Mouse (Mus musculus) intestine, postnatal 0 days (tissue): Measurements from ENCODE around the gene Sart1. TPM values are rescaled to one million over a fixed set of nuclear protein-coding genes. Genes with fewer than 3 reads are reported as not detected.
A peak's percentile ranks its signal among the peaks of the same experiment; 100 is the strongest.

ENCODE experiments used
- ATAC-seq: fragments of 200-750 bp; cut with Nextera tagmentation; 2 replicates; pipeline ENCODE4 v1.8.0; 2017; ENCODE audit warnings: mild to moderate bottlenecking, moderate TSS enrichment, moderate library complexity
- H3K27ac ChIP-seq: fragments of 300-500 bp; sonication (generic); 2 replicates; pipeline ENCODE4 v1.5.1; 2014; ENCODE audit warnings: mild to moderate bottlenecking, low read depth, low read length, moderate library complexity
- H3K27me3 ChIP-seq: fragments of 300-500 bp; sonication (generic); replicated peaks from 2 replicates; pipeline ENCODE4 v1.6.1; 2014; ENCODE audit warnings: low read length, mixed read lengths; ENCODE audit not compliant: control insufficient read depth, insufficient read depth
- H3K36me3 ChIP-seq: fragments of 300-500 bp; sonication (generic); 2 replicates; pipeline ENCODE4 v1.6.1; 2014; ENCODE audit warnings: mild to moderate bottlenecking, moderate library complexity; ENCODE audit not compliant: control insufficient read depth, insufficient read depth
- H3K4me1 ChIP-seq: fragments of 300-500 bp; sonication (generic); replicated peaks from 2 replicates; pipeline ENCODE4 v1.6.1; 2014; ENCODE audit warnings: antibody characterized with exemption, low read length, mixed read lengths; ENCODE audit not compliant: control insufficient read depth, insufficient read depth
- H3K4me2 ChIP-seq: fragments of 300-500 bp; sonication (generic); replicated peaks from 2 replicates; pipeline ENCODE4 v1.6.1; 2014; ENCODE audit warnings: low read depth, mild to moderate bottlenecking, moderate library complexity
- H3K4me3 ChIP-seq: fragments of 300-500 bp; sonication (generic); 2 replicates; pipeline ENCODE4 v1.5.1; 2014; ENCODE audit warnings: low read depth, low read length
- H3K9ac ChIP-seq: fragments of 300-500 bp; sonication (generic); 2 replicates; pipeline ENCODE4 v1.6.1; 2014; ENCODE audit warnings: mild to moderate bottlenecking, low read depth, low read length
- H3K9me3 ChIP-seq: fragments of 300-500 bp; sonication (generic); 2 replicates; pipeline ENCODE4 v1.6.1; 2016; ENCODE audit warnings: mixed run types; ENCODE audit not compliant: control insufficient read depth
- CTCF ChIP-seq: sonication (generic); IDR thresholded peaks from 2 replicates; pipeline ENCODE4 v1.5.1; 2016; ENCODE audit warnings: low read depth, mild to moderate bottlenecking, control low read depth, antibody characterized with exemption, moderate library complexity
- WGBS: fragments of 180-500 bp; shearing (Covaris S2); extraction: QIAGEN DNeasy Blood & Tissue Kit; methylation state at CpG from one replicate; pipeline ENCODE4 v1.1.7; 2014; 5-methylcytosine and 5-hydroxymethylcytosine counted together
- polyA plus RNA-seq: library from polyadenylated mRNA; unstranded; fragments of >200 nt; fragmentation: Nextera tagmentation; extraction: Ambion mirVana; gene quantifications from 2 replicates; pipeline ENCODE4 v1.2.1, GENCODE M21; 2015

Sart1 gene
- polyA plus RNA-seq, 1 experiment from 2014 or later = 53.7 TPM

DNA sequence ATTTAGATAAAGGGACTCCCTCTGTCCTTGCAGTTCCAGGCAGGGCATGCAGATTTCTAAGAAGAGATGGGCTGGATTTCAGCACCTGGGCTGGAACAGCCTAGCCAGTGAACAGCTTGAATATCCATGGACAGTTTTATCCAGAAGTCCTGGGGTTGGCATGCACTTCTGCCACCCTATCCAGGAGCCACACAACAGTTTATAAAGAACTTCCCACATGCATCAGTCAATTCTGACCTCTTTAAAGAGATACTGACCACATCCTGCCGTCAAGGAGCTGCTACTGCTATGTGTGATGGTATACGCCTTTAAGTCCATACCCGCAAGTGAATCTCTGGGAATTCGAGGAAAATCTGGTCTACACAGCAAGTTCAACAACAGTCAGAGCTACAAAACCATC lies 40.7 kb upstream of the Sart1 start:
- H3K27me3 ChIP-seq = no peaks in the 10 kb centered on the region
- TF ChIP-seq CTCF = no peak
- H3K4me2 ChIP-seq = no peak overlapping the region
- peaks cover 10% of the 10 kb centered on the region; the same call in 1 of the 2 replicates for H3K36me3 ChIP-seq
- ATAC-seq = no peak
- no peak overlapping the region for H3K27ac ChIP-seq
- no peak overlapping the region for H3K9ac ChIP-seq
- H3K4me1 ChIP-seq = peaks cover 11% of the 10 kb centered on the region; the same call in 1 of the 2 replicates
- WGBS = 82% methylated on average over 4 of the region's 4 CpGs
- H3K9me3 ChIP-seq = no peaks in the 10 kb centered on the region
- no peak overlapping the region for H3K4me3 ChIP-seq

DNA sequence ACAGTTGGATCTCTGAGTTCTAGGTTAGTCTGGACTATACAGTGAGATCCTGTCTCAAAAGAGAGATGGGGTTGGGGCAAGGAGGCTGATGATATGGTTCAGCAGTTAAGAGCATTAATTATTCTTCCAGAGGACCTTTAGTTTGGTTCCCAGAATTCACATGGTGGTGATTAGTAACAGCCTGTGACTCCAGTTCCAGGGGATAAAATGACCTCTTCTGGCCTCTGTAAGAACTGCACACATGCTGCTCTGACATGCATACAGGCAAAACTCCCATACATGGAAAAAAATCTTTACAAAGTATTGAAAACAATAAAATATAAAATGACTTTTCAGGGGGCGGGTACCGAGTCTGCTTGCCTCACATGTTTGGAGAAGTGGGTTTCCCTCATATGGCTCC lies 39.6 kb upstream of the Sart1 start:
- peaks cover 6% of the 10 kb centered on the region; the same call in 1 of the 2 replicates for H3K4me1 ChIP-seq
- H3K27me3 ChIP-seq = no peaks in the 10 kb centered on the region
- ATAC-seq = no peak
- no peak overlapping the region for H3K4me2 ChIP-seq
- WGBS = 87% methylated on average over 2 of the region's 2 CpGs
- no peak overlapping the region for H3K4me3 ChIP-seq
- H3K9me3 ChIP-seq = no peaks in the 10 kb centered on the region
- no peak overlapping the region for H3K9ac ChIP-seq
- H3K36me3 ChIP-seq = peaks cover 13% of the 10 kb centered on the region
- TF ChIP-seq CTCF = peak; percentile 70
- H3K27ac ChIP-seq = no peak overlapping the region

GRCm38 (mm10) chr19:5426640-5427290 lies 38.3 kb upstream of the Sart1 start:
- peaks cover 24% of the 10 kb centered on the region for H3K36me3 ChIP-seq
- no peak overlapping the region for H3K4me3 ChIP-seq
- no peaks in the 10 kb centered on the region for H3K27me3 ChIP-seq
- WGBS = 82% methylated on average over 13 of the region's 13 CpGs
- no peak for ATAC-seq
- H3K4me2 ChIP-seq = peak overlapping the region; percentile 81
- TF ChIP-seq CTCF = no peak
- no peak overlapping the region for H3K27ac ChIP-seq
- H3K4me1 ChIP-seq = peaks cover 6% of the 10 kb centered on the region; the same call in 1 of the 2 replicates
- H3K9ac ChIP-seq = no peak overlapping the region
- no peaks in the 10 kb centered on the region for H3K9me3 ChIP-seq

DNA sequence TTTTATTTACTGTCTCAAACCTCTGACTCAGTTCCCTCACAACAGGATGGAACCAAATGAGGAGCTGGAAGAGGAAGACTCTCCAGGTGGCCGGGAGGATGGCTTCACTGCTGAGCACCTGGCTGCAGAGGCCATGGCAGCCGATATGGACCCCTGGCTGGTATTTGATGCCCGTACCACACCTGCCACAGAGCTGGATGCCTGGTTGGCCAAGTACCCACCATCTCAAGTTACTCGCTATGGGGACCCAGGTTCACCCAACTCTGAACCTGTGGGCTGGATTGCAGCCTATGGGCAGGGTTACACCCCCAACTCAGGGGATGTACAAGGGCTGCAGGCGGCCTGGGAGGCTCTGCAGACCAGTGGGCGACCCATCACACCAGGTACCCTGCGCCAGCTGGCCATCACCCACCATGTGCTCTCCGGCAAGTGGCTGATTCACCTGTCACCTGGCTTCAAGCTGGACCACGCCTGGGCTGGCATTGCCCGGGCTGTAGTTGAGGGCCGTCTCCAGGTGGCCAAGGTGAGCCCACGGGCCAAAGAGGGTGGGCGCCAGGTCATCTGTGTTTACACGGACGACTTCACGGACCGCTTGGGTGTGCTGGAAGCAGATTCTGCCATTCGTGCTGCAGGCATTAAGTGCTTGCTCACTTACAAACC lies 37.5 kb upstream of the Sart1 start:
- no peak for ATAC-seq
- no peak for TF ChIP-seq CTCF
- H3K27ac ChIP-seq = peak overlapping the region; percentile 77; the same call in 1 of the 2 replicates
- H3K9ac ChIP-seq = peak overlapping the region; percentile 91
- no peaks in the 10 kb centered on the region for H3K9me3 ChIP-seq
- peak overlapping the region; percentile 84 for H3K4me3 ChIP-seq
- H3K27me3 ChIP-seq = no peaks in the 10 kb centered on the region
- peaks cover 6% of the 10 kb centered on the region; the same call in 1 of the 2 replicates for H3K4me1 ChIP-seq
- 84% methylated on average over 18 of the region's 18 CpGs for WGBS
- peak overlapping the region; percentile 81 for H3K4me2 ChIP-seq
- H3K36me3 ChIP-seq = peaks cover 27% of the 10 kb centered on the region

DNA sequence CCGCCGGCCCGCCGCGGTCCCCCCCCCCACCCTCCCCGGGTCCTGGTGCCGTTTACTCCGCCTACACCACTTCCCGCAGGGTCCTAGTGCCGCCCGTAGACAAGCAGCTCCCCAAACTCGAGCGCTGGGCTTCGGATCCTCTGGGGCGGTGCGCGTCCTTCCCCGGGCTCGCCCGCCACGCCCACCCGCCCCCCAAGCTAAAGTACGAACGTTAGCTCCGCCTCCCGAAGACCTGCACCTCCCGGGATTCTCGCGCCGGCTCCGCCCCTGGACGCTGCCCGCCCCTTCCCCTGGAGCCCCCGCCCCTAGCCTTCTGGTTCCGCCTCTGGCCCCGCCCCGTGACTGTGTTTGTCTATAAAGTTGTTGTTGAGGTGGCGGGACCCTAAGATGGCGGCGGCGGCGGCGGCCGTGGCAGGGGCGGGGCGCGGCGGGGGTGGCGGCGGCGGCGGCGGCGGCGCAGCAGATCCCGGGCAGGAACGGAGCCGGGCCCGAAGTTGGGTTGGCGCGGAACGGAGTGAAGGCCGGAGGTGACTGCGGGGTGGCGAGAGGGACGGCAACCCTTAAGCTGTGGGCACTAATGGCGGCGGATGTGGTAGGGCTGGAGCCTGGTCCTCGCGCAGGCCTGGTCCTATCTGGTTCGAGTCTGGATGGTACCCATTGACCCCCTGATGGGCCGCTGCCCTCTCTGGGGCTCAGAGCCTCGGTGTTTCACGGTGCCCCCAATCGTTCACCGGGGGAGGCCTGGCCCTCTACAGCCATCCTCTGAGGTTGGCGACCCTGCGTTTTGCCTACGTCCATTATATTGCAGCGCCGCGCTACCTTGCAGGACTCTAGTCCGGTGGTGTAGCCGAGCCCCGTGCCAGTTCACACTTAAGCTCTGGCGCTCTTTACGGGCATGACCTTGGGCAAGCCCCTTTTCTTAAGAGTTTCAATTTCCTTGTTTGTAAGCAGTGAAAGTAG lies 36.6 kb upstream of the Sart1 start, which contains the start of the genes Drap1 and AI837181:
Gene Drap1 (minus strand): TSS at position 198 of the 960 bp plus-strand sequence.
Gene AI837181 (plus strand): TSS at position 363 of the 960 bp plus-strand sequence.
- Histone ChIP-seq H3K27me3 (no peaks in the 10 kb centered on the region), H3K9ac (peak within 1 kb of the TSS; percentile 91), H3K4me2 (peak within 1 kb of the TSS; percentile 81), H3K4me1 (peaks cover 6% of the 10 kb centered on the region; the same call in 1 of the 2 replicates), H3K4me3 (peak within 1 kb of the TSS; percentile 84), H3K27ac (peak within 1 kb of the TSS; percentile 77), H3K9me3 (no peaks in the 10 kb centered on the region), H3K36me3 (peaks cover 35% of the 10 kb centered on the region)
- ATAC-seq = peak; percentile 86
- no peak for TF ChIP-seq CTCF
- under 1% methylated on average over 71 of the region's 87 CpGs for WGBS
